Mouse (Mus musculus): ENCODE measurements around the gene Scd4.

Scd4 gene

GRCm38 (mm10) chr19:44377629-44378375 lies 44.9 kb downstream of the Scd4 start:
- DNase-seq (ENCODE audit: low read depth, low spot score): peak; percentile 16

GRCm38 (mm10) chr19:44379090-44379489 lies 46.2 kb downstream of the Scd4 start:
- no peak for DNase-seq (ENCODE audit: low read depth, low spot score)

- DNase-seq (ENCODE audit: low read depth, low spot score): no peak
These were observed 47.2 kb downstream of the Scd4 start for GRCm38 (mm10) chr19:44380065-44380464.

GRCm38 (mm10) chr19:44382682-44383321 lies 49.9 kb downstream of the Scd4 start:
- no peak for DNase-seq (ENCODE audit: low read depth, low spot score)

- no peak for DNase-seq (ENCODE audit: low read depth, low spot score)
These were observed 53.1 kb downstream of the Scd4 start for GRCm38 (mm10) chr19:44385887-44386498.

- DNase-seq (ENCODE audit: low read depth, low spot score): no peak
These were observed 54.3 kb downstream of the Scd4 start for GRCm38 (mm10) chr19:44387089-44387671.

- DNase-seq (ENCODE audit: low read depth, low spot score): no peak
These were observed 55.0 kb downstream of the Scd4 start for GRCm38 (mm10) chr19:44387746-44388474.

GRCm38 (mm10) chr19:44388475-44389428 lies 55.9 kb downstream of the Scd4 start:
- DNase-seq (ENCODE audit: low read depth, low spot score): peak; percentile 43

GRCm38 (mm10) chr19:44389507-44389906 lies 56.6 kb downstream of the Scd4 start:
- peak; percentile 20 for DNase-seq (ENCODE audit: low read depth, low spot score)

- peak; percentile 57 for DNase-seq (ENCODE audit: low read depth, low spot score)
These were observed 59.0 kb downstream of the Scd4 start for GRCm38 (mm10) chr19:44391856-44392255.

GRCm38 (mm10) chr19:44392339-44393009 lies 59.6 kb downstream of the Scd4 start:
- no peak for DNase-seq (ENCODE audit: low read depth, low spot score)

GRCm38 (mm10) chr19:44393962-44394422 lies 61.1 kb downstream of the Scd4 start:
- peak; percentile 67 for DNase-seq (ENCODE audit: low read depth, low spot score)

GRCm38 (mm10) chr19:44394972-44395371 lies 62.1 kb downstream of the Scd4 start:
- no peak for DNase-seq (ENCODE audit: low read depth, low spot score)

Measured in 3T3-L1 (cell line).